Mouse (Mus musculus): ENCODE results near the gene Etfb. TPM values are rescaled to one million over a fixed set of nuclear protein-coding genes. Genes with fewer than 3 reads are reported as not detected.

Etfb gene
- total and polyA plus RNA-seq, 3 experiments = 177 to 186 TPM; not detected in 1

GRCm38 (mm10) chr7:43423991-43424625 lies 19.8 kb upstream of the Etfb start:
- no peak for DNase-seq (ENCODE audit: low read depth, low spot score)
- Histone ChIP-seq H3K36me3 (ENCODE audit: control insufficient read depth in 1 of 2, insufficient read depth in 2 of 2, low read length in 2 of 2) (no peaks in the 10 kb centered on the region), H3K4me1 (ENCODE audit: control insufficient read depth in 1 of 2, insufficient read depth in 2 of 2, low read length in 2 of 2) (no peaks in the 10 kb centered on the region)

GRCm38 (mm10) chr7:43427406-43427805 lies 16.5 kb upstream of the Etfb start, which contains the start of gene Lim2:
Lim2 (plus strand) TSS chr7:43427670.
- Histone ChIP-seq H3K4me1 (ENCODE audit: control insufficient read depth in 1 of 2, insufficient read depth in 2 of 2, low read length in 2 of 2) (no peaks in the 10 kb centered on the region), H3K4me3 (ENCODE audit: control insufficient read depth in 1 of 2, insufficient read depth in 1 of 2, low read depth in 2 of 2, low read length in 2 of 2) (no peak within 1 kb of the TSS), H3K9me3 (replicated peaks; ENCODE audit: insufficient read depth, low read length) (no peaks in the 10 kb centered on the region), H3K79me2 (ENCODE audit: control insufficient read depth, insufficient read depth, low read length, poor library complexity) (no peaks in the 10 kb centered on the region), H3K9ac (ENCODE audit: control insufficient read depth, low read depth, low read length, poor library complexity, severe bottlenecking) (no peak within 1 kb of the TSS), H3K27me3 (ENCODE audit: control insufficient read depth in 1 of 2, insufficient read depth in 2 of 2, low read length in 2 of 2) (no peaks in the 10 kb centered on the region), H3K36me3 (ENCODE audit: control insufficient read depth in 1 of 2, insufficient read depth in 2 of 2, low read length in 2 of 2) (no peaks in the 10 kb centered on the region), H3K27ac (ENCODE audit: control insufficient read depth, low read depth, low read length) (no peak within 1 kb of the TSS)
- no peak for TF ChIP-seq UBTF (IDR thresholded peaks at IDR 0.05; ENCODE audit: borderline replicate concordance, insufficient read depth, low read depth, low read length)
- TF ChIP-seq NELFE (IDR thresholded peaks at IDR 0.05; ENCODE audit: low read depth, low read length) = no peak
- no peak for TF ChIP-seq RCOR1 (IDR thresholded peaks at IDR 0.05; ENCODE audit: low read depth, low read length)
- TF ChIP-seq ZC3H11A (IDR thresholded peaks at IDR 0.05; ENCODE audit: low read depth, low read length) = no peak
- no peak for TF ChIP-seq MXI1 (IDR thresholded peaks at IDR 0.05; ENCODE audit: low read depth, low read length)
- no peak for TF ChIP-seq GABPA (IDR thresholded peaks at IDR 0.05; ENCODE audit: low read depth, low read length)
- TF ChIP-seq MAX (IDR thresholded peaks at IDR 0.05; ENCODE audit: low read length) = no peak
- no peak for TF ChIP-seq USF1 (IDR thresholded peaks at IDR 0.05; ENCODE audit: low read depth, low read length)
- no peak for TF ChIP-seq CHD2 (IDR thresholded peaks at IDR 0.05; ENCODE audit: low read length)
- no peak for TF ChIP-seq KAT2A (conservative IDR thresholded peaks at IDR 0.05; ENCODE audit: low read depth, low read length)
- no peak for TF ChIP-seq USF2 (IDR thresholded peaks at IDR 0.05; ENCODE audit: borderline replicate concordance in 1 of 2, insufficient read depth in 1 of 2, low read depth in 1 of 2, low read length in 2 of 2)
- no peak for TF ChIP-seq BHLHE40 (IDR thresholded peaks at IDR 0.05; ENCODE audit: borderline replicate concordance, low read depth, low read length)
- TF ChIP-seq SMC3 (IDR thresholded peaks at IDR 0.05; ENCODE audit: low read depth, low read length) = no peak
- DNase-seq (ENCODE audit: low read depth, low spot score) = no peak

More at GRCm38 (mm10) chr7:43423991-43424625, 19.8 kb upstream of the Etfb start:
- H3K79me2 ChIP-seq (ENCODE audit: control insufficient read depth, insufficient read depth, low read length, poor library complexity) = no peaks in the 10 kb centered on the region
- no peak overlapping the region for H3K27ac ChIP-seq (ENCODE audit: control insufficient read depth, low read depth, low read length)
- H3K27me3 ChIP-seq (ENCODE audit: control insufficient read depth in 1 of 2, insufficient read depth in 2 of 2, low read length in 2 of 2) = no peaks in the 10 kb centered on the region
- no peak overlapping the region for H3K4me3 ChIP-seq (ENCODE audit: control insufficient read depth in 1 of 2, insufficient read depth in 1 of 2, low read depth in 2 of 2, low read length in 2 of 2)
- no peak overlapping the region for H3K9ac ChIP-seq (ENCODE audit: control insufficient read depth, low read depth, low read length, poor library complexity, severe bottlenecking)
- H3K9me3 ChIP-seq (replicated peaks; ENCODE audit: insufficient read depth, low read length) = no peaks in the 10 kb centered on the region
- TF ChIP-seq MYB (IDR thresholded peaks at IDR 0.05; ENCODE audit: low read depth, low read length) (no peak), GABPA (IDR thresholded peaks at IDR 0.05; ENCODE audit: low read depth, low read length) (no peak)
